Mouse (Mus musculus) granulocyte monocyte progenitor cell, adult 5-6 weeks (primary cell): ENCODE results near the gene Zfand3. TPM values are rescaled to one million over a fixed set of nuclear protein-coding genes. Genes with fewer than 3 reads are reported as not detected.

Experiments used
- ATAC-seq: replicated peaks from 2 replicates; pipeline ENCODE4 v1.8.0; 2016; ENCODE audit warnings: mild to moderate bottlenecking, moderate TSS enrichment, inconsistent platforms; ENCODE audit not compliant: poor library complexity, severe bottlenecking
- total RNA-seq, 2 experiments: library from RNA; stranded (forward) in 1 of 2; stranded (reverse) in 1 of 2; fragments of 200-712, 200-1000 nt in 1 of 2; fragments of >200 nt in 1 of 2; fragmentation: Nextera tagmentation in 1 of 2; gene quantifications; 2 replicates each; pipeline ENCODE4 v1.2.3; 2014 to 2017

The Zfand3 gene
- total RNA-seq, 2 experiments from 2014 or later: 6.7 to 22.3 TPM

DNA sequence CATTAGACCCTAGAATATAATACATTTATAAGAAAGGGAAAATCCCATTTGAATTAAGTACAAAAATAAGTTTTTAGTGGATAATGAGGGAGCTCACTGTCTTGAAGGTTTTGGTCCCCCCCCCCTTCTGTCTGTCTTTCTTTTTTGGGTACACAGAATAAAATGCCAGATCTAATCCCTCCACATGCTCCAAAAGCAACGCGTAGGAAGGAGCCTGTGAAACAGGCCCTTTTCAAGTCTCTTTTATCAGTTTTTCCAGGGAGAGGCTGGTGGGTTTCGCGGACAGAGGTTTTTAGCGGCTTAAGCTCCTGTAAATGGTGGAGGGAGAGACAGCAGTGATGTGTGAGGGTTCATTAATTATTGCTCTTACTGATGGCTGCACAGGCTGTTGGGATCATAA is 183.0 kb downstream of the Zfand3 start:
- ATAC-seq: no peak

DNA sequence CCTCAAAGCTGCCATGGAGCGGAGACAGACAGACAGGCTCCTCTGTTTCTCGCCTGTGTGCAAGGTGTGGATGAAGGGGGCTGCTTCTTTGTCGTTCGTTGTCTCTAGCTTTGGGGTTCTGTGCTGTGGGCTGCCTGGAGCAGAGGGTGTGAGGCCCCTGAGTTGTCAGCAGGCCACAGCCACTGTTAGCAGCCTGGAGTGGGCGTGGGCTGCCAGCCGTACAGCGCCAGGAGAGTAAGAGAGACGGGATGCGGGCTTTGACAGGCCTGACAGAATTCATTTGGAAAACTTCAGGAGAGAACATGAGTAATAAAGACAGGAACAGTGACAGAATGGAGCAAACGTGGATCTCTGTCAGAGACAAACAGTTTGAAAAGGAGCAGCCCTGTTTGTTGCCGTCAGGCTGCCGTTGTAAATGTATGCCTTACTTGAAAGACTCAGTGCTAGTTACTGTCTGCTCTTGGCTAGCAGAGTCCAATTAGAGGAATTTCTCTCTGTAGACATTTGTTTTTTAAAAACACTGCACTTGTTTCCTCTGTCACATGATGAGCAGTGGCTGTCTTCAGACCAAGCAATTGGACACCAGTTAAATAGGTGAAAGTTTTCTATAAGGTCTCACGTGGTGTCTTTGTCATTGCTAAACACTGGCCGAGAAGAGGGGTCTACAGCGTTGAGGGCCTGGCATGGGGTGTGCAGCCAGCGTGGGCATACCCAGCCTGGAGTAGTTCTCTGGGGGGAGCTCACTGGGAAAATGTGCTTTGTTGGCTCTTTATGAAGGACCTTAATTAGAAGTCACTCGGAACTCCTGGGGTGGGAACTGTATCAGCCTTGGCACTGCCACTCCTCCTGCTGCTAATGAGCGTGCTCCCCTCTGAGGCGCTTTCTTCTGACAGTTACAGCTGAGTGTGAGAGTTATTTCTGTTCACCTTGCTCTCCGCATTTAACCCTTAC is 183.8 kb downstream of the Zfand3 start:
- ATAC-seq: no peak

DNA sequence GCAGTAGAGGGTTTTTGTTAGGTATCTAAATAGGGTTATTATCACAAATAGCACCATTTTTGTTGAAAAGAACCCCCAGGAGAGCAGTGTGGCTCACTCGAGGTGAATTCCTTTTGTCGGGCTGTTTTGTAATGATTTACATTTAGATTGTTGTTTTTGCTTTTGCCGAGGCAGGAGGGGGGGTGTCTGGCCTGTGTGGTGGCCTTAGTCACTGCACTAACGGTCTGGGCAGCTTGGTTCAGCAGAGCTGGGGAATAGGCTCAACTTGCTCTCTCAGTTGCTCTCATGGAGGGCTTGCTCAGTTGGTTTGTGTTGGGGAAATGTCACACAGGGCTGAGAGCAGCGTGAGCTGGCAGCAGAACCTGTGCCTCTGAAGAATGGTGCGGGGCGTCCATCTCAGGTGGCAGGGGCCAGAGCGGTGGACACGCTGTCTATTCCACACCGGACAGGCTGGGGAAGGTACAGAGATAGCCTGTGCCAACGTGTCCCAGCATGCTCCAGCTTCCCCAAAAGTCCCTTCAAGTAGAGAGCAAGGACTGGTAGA is 186.6 kb downstream of the Zfand3 start:
- ATAC-seq: no peak

DNA sequence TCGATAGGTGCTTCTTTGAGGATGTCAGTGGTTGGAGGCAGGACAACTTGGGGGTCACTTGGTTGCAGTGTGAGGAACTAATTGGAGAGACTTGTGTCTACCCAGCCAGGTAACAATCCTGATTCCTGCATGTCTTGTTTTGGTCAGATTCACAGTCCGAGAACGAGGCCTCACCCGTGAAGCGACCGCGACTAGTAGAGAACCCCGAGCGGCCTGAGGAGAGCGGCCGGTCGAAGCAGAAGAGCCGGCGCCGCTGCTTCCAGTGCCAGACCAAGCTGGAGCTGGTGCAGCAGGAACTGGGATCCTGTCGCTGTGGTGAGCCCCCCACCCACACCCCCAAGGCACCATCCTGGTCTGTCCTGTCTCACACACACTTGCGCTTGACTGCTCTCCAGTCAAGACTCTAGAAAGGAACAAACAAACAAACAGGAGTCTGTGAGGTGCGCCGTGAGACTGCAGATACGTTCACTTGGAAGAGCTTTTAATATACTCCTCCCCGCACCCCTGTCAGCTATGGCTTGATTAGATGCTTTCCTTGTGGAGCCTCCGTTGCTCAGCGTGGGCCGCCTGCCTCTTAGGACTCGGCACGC is 188.0 kb downstream of the Zfand3 start:
- ATAC-seq: no peak

DNA sequence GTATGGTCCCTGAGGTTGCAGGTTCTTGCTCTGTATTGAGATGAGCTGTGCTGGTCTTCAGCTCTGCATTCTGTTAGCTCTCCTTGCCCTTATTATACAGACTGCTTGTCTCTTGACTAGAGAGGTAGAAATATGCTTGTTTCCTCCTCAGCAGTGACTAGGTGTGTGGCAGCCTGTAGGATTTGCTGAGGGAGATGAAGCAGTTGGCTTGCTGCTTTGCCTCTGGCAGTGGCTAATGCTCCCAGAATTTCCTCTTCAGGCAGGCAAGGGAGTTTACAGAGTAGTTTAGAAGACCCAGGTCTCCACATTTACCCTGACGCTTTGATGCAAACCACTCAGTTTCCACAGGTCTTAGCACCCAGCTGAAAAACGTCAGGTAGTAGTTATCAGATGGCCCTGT is 189.1 kb downstream of the Zfand3 start:
- no peak for ATAC-seq

DNA sequence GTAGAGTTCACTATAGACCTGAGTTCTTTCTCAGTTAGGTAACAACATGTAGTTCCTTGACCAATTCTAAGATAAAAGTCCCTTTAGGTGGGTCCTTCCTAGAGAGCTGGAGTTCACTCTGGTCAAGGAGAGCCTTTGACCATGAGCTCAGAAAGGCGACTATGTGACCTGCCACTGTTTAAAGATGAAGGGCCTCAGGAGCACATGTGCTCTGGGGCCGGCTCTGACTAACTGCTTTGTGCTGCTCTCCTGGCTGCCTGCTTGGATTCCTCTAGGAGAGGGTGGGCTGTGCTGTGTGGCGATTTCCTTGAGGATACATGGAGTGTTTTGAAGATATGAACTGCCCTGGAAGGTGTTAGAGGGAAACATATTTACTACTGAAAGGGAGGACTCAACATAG is 189.6 kb downstream of the Zfand3 start:
- no peak for ATAC-seq

GRCm38 (mm10) chr17:30194629-30195445 is 190.3 kb downstream of the Zfand3 start:
- no peak for ATAC-seq

DNA sequence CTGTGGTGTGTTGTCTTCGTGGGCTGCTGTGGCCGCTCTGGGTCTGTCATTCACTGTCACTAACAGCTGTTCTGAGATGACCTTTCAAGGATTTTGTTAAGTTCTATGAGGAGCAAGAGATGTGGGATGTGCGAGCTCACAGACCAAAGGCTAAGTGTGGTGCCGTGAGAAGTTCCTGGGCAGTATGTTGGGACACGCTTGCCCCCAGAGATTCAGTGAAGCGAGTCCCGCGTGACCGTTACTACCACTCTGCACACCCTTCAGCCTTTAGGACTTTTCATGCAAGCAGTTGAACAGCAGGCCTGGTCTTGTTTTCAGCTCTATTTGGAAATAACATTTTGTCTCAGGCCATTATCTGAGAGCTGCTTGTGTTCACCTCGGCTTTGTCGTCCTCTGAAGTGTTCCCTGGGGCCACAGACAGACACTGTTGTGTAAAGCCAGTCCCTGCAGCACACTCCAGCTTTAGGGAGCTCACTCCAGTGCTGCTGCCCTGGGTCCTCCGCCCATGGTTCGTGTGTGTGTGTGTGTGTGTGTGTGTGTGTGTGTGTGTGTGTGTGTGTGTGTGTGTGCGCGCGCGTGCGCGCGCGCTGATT is 191.2 kb downstream of the Zfand3 start:
- ATAC-seq: no peak

DNA sequence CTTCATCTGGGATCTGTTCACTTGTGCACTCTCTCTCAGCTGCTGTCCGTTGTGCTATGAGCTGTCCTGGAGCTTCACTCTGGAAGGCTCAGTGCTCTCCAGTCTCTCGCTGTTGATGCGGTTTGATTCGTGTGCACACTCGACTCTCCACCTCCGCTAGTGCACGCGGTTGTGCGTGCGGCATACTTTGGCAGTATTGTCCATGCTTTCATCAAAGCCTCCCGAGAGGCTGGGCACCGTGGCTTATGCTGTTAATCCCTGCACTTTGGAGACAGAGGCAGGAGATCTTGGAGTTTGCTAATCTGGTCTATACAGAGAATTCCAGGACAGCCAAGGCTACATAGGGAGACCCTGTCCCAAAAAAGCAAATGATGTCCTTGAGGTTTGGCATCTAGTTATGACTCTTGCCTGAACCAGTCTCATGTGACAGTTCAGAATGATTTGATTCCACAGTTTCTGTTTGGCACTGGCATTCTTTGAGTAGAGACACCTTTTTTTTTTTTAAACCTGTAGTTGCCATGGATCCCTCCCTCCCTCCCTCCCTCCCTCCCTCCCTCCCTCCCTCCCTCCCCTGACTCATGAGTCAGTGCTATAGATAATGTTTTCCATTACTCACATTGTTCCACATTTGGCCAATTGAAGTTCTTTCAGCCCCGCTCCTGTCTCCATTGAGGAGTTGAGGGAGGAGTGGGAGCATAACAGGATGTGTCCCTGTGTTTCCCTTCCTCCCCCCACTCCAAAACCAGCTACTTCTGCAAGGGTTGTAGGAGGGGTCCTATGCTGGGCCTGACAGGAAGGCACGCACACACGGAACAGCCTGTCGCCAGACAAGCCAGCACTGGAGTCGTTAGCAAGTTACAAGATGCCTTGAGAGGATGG is 192.1 kb downstream of the Zfand3 start:
- no peak for ATAC-seq

GRCm38 (mm10) chr17:30197280-30198030 is 192.9 kb downstream of the Zfand3 start:
- peak; percentile 66 for ATAC-seq

DNA sequence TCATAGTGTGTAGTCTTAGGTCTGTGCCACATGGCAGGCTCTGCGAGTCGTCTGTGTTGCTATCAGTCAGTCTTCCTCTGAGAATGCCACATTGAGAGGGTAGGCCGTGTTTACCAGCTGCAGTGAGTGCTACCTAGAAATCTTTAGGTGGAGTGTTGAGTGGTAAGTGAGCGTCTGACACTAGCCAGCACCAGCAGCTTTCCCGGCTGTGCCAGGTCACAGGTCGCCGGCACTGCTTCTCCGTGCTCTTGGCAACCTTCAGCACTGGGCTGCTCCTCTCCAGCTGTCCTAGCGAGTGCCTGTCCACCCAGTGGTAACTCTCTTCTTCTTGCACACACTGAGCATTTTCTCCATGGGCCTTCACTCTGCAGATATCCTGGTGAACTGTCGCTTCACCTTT is 193.9 kb downstream of the Zfand3 start:
- no peak for ATAC-seq

DNA sequence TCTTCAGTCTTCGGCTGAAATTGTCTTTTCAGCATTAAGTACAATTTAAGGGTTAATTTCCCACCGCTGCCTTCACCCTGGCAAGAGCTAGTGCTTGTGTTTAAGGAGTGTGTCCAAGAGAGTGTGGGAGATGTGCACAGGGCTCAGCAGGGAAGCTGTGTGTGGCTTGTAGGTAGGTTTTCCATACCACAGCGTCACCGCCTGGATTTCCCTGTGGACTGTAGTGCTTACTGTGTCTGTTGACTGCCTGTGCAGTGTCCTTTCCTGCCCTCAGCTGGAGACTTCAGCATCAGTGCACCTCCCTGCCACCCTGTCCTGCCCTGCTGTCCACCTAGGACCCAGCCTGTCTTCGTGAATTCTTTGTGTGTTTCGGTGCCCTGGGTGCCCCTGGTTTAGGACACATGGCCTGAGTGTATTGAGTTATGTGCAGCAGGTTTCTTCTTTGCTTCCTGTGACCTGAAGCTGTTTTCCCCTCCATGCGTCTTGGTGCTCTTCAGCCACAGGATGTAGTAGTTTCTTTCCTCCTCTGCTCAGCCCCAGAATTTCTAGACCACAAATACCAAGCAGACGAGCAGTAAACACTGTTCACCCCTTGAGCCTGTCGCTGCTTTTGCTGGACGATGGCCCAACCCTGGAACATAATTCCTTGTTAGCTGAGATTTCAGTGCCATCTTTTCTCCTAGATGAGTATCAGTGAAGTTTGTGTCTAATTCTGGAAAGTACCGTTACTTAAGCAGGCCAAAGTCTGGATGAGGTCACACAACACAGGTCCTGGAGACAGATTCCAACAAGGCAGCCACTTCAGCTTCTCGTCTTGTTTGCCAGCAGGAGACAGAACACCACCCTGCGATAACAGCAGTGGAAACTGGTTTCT is 195.1 kb downstream of the Zfand3 start:
- ATAC-seq: no peak

- no peak for ATAC-seq
These were observed 195.8 kb downstream of the Zfand3 start for GRCm38 (mm10) chr17:30200283-30200682.

GRCm38 (mm10) chr17:30205062-30205825 is 200.7 kb downstream of the Zfand3 start:
- ATAC-seq: no peak

DNA sequence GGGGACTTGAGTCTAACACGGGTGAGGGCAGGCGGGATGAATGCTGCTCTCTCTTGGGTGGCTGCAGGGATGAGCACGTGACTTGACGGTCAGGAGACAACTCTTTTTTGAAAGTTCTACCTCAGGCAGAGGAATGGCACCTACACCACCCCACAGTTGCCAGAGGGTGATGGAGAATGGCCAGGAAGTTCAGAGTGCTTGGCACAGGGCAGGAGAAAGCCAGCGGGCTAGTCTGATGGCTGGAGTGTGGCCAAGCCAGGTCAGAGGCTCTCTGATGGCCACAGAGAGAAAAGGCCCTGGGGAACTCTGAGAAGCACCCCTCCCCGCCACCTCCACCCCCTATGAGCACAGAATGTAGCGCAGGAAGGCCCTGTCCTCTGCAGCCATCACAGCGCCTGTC is 205.7 kb downstream of the Zfand3 start:
- no peak for ATAC-seq

- no peak for ATAC-seq
These were observed 206.4 kb downstream of the Zfand3 start for GRCm38 (mm10) chr17:30210936-30211335.

DNA sequence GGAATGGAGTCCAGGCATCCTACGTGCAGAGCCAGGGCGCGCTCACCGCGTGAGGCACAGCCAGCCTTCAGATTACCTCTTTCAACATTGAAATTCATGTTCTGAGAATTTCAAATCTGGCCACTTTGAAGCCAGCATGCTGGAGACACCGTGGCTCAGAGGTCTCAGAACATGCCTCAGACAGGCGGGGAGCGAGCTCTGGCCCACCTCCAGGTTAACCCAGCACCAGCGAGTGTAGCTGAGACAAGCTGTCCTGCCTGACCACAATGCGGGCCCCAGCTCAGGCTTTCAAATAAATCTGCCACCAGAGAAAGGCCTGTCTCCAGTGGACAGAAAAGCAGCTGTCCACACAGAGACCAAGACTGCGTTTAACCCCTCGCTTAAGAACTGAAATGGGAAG is 208.1 kb downstream of the Zfand3 start:
- ATAC-seq: no peak
